Mouse (Mus musculus) 416B (cell line): ENCODE results near the gene Cmc2.

Experiments
- DNase-seq: peaks from one replicate; pipeline ENCODE4 v3.0.0; 2011; ENCODE audit warnings: low read depth

Gene Cmc2

DNA sequence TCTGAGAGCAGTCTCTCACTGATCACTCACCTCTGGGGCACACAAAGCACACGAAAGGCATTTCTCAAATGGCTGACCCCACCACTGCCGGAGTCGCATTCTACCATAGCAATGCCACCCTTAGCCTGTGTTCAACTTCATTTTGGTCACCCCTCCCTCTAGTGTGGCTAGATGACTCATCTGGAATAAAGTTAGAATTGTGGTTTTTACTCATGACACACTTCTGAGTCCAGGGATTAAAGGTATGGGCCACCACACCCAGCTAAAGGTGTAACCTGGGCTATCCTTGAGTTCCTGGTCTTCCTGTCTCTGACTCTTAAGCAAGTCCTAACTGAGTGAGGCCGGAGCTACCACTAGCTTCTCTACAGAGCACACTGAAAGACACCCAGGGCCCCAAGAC is 15.4 kb downstream of the Cmc2 start:
- peak; percentile 85 for DNase-seq

DNA sequence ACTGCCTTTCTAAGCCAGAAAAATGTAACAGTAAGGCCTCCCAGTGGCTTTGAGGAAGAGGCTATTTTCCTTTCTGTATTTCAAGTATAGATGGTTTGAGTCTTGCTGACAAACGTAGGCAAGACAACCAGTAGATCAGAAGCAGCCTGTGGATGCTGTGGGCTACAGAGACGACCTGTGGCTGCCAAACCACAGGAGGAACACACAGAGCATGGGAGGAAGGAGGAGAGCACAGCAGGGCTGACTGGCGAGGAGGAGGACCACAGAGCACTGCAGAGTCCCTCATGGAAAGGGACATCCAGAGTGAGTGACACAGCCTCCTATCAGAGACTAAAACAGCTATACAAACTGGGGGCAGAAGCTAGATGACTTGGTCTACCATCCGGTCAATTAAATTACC is 16.0 kb downstream of the Cmc2 start:
- peak; percentile 77 for DNase-seq

DNA sequence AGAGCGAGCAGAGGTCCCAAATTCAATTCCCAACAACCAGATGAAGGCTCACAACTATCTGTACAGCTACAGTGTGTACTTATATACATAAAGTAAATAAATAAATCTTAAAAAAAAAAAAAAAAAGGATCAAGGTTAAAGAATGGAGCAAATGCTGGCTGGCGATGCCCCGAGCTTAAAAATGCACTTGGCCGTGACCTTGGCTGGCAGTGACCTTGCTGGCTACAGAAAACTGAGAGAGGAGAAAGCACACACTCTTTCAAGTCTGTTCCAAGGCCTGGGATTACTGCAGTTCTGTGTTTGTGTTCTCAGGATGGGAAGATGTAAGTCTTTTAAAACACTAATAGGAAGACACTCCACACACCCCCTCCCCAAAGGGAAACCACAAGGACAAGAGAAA is 16.5 kb downstream of the Cmc2 start:
- DNase-seq, result no peak

DNA sequence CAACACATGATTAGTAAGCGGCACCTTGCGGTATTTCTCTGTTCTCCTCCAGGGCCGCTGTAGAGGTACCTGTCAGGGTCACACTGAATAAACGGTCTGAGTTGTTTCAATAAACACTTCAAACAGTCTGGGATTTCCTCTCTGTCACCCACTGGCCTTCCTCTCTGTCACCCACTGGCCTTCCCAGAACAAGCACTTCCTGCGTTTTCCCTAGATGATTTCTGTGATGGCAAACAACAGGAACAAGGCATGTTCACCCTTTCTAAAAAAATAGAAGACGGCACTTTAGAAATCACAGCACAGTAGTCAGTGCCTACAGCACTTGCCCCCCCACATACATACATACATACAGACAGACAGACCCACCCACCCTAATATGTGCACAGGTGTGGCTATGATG is 25.7 kb downstream of the Cmc2 start:
- no peak for DNase-seq

DNA sequence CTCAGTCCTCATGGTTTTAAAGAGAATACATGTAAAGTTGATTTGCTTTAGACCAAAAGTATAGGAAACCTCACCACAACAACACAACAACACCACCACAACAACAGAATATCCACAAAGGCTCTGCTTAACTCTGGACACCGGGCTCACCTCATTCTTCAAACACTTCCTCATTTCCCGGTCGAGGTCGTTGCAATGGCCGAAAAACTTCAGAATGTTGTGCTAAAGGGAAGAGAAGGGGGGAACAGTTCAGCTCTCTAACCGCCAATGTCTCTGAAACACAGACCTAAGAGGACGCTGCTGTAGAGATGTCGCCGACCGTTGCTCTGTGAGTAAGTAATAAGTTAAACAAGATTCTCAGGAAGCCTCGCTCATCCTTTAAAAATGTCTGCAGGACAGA is 27.3 kb downstream of the Cmc2 start:
- no peak for DNase-seq

DNA sequence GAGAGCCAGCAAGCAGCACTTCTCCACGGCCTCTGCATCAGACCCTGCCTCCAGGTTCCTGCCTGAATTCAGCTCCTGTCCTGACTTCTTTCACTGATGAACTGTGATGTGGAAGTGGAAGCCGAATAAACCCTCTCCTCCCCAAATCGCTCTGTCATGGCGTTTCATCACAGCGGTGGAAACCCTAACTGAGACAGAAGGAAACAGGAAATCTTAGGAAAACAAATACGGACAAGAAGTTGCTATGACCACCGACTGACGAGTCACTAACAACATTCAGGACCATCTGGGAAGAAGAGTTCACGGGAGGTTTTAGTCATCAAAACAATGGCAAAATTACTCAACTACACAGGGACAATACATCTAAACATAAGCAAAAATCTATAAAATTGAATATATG is 28.6 kb downstream of the Cmc2 start:
- peak; percentile 70 for DNase-seq

DNA sequence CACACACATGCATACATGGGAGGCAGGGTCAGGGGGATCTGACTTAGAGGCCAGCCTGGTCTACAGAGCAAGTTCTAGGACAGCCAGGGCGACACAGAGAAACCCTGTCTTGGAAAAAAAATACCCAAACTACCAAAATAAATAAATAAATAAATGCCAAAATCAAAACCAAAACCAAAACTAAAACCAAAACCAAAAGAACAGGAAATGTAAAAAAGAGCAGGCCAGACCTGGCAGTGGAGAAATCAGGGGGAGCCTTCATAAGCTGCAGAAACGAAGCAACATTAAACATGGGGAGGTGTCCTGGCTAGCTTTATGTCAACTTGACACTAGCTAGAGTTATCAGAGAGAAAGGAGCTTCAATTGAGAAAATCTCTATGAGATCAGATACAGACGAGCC is 29.1 kb downstream of the Cmc2 start:
- DNase-seq, result no peak

DNA sequence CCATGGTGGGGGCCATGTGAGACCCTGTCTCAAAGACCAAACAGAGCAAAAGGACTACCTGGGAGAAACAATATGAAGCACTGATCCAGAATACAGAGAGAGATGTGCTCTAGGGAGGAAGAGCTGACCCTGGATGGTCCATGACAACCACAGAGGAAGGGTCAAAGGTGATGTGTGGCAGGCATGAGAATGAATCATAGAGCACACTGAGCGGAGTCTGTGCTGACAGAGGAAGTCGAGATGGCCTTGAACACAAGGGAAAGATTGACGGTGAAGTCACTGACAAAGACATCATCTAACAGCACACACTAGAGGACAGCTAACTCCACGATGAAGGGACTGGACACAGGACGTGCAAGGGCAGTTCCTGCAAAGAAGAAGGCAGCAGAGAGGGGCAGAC is 29.8 kb downstream of the Cmc2 start:
- DNase-seq, result peak; percentile 83

DNA sequence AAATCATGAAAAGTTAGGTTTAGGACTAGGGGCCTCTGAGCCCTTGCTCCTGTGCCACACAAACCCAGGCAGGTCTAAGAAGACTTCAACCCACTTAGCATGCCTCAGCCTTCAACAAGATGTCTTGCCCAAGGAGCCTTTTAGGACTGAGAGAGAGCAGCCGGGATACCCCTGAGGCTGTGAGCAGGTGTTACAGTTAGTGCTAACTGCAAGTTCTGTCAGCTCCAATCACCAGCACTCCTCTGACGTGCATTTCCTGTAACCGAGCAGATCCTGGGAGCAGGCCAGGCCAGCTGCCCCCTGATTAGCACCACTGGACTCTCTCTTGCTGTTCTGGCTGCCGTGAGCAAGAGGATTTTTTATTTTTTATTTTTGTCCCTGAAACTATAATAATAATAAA is 33.4 kb downstream of the Cmc2 start:
- DNase-seq, result no peak

DNA sequence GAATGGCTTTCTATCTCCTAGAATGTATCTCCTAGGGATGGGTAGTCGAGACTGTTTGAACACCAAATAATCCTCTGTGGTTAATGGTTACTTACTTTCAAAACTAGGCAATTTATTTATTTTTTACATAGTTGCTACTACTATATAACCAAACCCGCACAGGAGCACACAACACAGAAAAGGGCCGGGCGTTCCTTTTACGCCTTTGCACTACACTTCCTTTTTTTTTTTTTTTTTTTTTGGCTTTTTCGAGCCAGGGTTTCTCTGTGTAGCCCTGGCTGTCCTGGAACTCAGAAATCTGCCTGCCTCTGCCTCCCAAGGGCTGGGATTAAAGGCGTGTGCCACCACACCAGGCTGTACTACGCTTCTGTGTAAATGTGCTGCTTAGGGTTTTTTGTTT is 39.9 kb downstream of the Cmc2 start:
- DNase-seq, result no peak

DNA sequence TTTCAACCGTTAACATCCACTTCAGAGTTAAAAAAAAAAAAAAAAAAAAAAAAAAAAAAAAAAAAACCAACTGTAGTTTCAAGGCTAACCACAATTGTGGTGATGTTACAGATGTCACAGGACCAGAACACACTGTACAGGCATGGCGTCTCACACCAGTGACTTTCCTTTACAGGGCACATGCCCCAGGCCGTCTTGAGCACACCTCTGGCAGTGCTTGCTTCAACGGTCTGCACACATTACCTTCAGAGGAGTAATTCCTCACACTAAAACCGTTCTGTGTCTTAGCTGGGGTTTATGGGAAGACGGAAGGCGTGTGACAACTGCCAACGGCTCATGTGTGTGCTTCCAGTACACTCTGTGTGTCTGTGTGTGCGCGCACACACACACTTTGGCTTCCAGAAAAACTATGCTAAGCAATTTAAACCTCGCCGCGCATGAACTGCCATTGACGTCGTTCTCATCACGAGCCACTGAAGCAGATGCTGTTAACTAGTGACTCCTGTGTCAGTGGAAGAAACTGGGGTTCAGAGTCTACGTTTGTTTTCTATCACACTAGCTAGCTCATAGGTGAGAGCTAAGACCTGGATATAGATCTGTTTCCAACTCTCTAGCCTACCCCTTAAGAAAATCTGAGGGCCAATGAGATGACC is 45.3 kb downstream of the Cmc2 start:
- peak; percentile 28 for DNase-seq

DNA sequence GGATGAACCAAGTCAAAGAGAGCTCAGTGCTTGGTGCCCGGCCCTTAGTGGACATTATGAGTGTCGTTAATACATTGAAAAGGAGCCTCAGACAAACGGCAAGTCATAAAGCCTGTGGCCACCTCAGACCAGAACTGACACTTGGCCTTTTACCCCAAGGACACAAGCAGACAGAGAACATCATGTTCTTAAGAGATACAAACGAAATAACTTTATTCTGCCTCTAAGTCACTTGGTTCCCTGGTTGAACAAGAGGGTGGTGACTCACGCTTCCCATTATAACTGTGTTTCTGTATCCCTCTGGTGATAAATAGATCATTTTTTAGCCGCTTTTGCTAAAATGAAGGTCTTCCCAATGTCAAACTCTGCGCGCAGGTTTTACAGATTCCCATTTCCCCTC is 47.3 kb downstream of the Cmc2 start:
- DNase-seq, result no peak

DNA sequence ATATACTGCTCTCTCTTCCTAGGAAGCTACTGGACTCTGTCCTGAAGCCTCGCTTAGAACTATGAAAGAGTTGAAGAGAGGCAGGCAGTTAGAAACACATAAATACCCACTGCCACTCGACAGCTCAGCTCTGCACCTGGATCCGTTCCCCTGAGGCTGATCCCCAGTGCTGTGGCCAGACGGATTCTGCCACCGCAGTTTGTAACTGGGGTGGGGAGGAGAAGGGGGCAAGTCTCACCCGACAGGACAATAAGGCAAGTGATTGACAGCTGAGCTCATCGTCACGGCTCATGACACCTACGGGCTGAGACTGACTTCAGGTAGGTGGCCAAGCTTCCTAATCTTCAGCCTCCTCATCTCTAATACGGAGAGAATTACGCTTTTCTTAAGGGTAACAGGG is 47.7 kb downstream of the Cmc2 start:
- DNase-seq, result no peak

DNA sequence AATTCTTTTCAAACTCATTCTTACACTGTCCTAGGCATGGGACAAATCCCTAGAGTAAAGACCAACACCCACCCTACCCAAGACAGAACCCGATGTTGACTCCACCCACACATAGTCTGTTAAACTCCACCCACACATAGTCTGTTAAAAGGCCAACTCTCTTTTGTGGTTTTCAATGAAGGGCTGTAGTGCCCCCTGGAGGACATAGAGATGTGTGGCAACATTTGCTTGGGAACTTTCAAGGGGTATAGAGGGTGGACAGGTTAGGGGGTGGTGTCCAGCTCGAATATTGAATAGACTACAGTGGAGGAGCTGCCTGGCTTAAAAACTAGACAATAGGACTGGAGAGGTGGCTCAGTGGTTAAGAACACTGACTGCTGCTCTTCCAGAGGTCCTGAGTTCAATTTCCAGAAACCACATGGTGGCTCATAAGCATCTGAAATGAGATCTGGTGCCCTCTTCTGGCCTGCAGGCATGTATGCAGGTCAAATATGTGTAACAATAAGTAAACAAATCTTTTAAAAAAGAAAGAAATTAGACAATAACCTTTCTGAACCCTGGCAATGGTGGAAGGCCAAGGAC is 48.4 kb downstream of the Cmc2 start:
- DNase-seq, result peak; percentile 65

DNA sequence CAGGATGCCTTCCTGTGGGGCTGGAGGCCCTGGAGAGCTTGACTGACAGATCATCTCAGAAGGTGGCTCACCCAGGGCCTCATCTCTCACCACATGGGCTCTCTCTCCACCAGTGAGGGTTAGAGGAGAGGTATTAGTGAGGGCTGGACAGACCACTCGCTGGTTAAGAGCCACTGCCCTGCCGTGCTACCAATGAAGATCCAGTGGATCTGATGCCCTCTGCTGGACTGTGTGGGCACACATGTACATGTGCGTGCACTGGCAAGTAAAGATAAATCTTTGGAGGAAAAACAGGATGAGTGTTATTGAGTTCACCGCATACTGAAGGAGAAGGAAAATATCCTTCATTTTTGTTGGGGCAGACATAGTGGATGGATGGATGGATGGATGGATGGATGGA is 52.6 kb downstream of the Cmc2 start:
- peak; percentile 64 for DNase-seq

DNA sequence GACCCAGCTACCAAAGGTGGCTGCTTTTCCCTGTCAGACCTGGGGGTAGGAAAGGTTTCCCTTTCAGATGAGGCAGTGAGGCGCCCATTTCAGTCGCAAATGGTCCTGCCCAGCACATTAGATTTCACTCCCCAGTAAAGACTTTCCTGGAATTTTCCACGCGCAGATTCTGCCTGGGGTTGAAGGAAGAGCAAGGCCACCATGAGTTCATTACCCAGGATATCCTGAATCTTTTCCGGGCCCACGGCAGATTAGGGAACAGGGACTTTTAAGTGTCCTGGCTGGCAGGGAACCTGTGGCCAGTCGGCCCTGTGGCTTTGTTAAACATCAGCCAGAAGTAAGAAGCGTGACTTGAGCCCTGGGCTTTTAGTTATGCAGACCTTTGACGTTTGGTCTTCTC is 53.9 kb downstream of the Cmc2 start:
- no peak for DNase-seq

DNA sequence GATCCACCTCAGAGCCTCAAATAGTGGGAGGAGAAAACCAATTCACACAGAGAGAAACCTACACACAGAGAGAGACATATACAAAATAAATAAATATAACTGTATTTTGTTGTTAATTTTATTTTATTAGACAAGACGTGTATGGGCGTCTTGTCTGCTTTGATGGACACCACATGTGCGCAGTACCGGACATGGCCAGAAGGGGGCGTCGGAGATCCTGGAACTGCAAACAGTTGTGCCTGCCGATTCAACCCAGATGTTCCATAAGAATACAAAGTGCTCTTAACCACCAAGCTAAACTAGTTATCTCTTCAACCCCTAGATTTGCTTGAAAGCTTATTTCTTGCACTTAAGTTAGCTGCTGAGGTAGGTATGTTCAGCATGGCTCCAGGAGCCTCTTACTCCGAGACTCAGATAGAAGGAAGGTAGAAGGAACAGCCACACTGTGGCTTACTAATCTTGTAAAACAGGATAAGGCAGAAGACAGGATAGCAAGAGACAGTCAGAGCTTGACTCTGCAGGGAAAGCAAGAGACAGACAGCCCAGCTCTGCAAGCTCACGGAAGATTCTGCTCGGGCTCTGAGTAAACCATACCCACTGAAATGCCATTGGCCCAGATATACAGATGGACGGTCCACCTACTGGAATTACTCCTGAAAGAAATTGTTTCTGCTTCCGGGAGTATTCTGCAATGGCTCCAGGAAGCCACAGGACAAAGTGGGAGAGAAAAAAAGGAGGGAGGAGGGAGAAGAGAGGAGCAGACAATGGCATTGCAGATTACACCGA is 54.9 kb downstream of the Cmc2 start:
- peak; percentile 68 for DNase-seq

DNA sequence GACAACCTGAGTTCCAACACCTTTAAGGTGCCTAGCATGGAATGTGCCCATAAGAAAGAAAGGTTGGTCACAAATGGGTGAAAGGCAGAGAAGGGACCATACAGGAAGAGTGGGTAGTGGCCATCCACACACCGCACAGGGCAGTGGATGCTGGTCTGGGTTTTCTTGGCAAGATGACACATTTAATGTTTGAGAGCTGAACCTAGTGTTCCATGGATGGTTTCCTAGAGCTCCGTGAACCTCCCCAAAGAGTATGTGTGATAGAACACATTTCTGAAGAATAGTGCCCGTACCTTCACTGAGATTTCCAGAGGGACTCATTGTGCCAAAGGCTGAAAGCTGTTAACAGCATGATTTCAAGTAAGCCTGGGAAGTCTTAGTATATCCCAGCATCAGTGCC is 56.7 kb downstream of the Cmc2 start:
- no peak for DNase-seq

DNA sequence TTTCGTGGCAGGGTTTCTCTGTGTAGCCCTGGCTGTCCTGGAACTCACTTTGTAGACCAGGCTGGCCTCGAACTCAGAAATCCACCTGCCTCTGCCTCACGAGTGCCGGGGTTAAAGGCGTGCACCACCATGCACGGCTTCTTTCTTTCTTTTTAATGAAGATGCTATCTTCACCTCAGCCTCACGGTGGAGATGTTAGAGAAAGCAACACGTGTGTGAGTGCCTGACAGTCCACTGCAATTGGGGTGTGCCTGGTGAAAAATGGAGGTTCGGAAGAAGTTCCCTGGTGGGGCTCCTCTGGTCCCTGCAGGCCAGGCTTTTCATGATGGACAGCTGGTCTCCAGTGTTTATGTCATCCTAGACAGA is 57.2 kb downstream of the Cmc2 start:
- DNase-seq, result no peak

DNA sequence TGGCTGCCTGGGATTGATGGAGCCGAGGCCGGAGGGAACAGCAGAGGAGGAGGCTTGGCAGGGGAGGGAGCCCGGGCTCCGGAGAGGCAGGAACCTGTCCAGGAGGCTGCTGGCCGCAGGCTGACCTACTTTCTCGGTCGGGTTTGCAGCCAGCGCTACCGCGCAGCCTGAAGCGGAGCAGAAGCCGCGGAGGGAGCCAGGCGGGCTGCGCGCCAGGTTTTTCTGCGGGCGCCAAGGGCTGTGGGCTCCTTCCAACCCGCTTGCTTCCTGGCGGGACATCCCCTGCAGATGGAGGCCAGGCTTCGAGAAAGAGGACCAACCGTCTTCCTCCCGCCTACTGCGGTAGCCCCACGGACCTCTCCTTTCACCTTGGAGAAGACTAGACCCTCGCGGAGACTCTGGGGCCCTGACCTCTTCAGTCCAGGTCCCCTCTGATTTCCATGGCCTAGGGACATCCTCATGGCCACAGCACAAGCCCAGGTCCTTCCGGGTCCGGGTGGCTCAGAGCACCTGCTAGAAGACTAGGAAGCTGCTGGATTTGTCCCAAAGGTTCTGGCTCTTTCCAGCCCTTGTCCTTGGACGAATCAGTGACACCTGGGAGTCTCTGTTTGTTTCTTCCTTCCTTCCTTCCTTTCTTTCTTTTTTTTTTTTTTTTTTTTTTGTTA is 57.8 kb downstream of the Cmc2 start:
- DNase-seq, result no peak

DNA sequence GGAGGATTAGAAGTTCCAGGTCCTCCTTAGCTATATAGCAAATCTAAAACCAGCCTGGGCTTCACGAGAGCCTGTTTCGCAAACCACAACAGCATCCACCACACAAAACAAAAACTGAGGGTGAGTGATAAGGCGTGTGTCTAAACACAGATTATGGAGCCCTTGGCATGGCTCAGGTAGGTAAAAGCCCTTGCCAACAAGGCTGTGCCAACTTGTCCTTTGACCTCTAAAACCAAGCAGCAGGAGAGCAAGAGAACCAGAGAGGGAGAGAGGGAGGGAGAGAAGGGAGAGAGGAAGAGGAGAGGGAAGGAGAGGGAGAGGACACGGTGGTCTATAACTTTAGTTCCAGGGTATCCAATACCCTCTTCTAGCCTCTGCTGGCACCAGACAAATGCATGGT is 59.1 kb downstream of the Cmc2 start:
- no peak for DNase-seq

DNA sequence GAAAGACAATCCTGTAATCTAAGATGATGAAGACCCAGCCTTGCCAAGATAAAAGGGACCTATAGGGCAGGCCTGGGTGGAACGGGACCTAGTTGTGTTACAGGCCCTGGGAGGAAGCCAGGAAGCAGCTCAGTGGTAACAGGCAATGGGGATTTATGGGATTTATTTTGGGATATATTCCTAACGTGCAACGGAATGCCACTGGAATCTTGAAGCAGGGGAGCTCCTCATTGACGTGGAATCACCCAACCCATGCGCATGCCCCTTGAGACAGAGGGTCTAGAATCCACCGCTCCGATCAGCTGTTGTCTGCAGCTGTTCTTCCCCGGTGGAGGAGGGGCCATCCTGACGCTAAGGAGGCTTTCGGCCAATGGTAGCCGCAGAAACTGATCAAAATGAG is 69.2 kb downstream of the Cmc2 start:
- DNase-seq, result no peak

DNA sequence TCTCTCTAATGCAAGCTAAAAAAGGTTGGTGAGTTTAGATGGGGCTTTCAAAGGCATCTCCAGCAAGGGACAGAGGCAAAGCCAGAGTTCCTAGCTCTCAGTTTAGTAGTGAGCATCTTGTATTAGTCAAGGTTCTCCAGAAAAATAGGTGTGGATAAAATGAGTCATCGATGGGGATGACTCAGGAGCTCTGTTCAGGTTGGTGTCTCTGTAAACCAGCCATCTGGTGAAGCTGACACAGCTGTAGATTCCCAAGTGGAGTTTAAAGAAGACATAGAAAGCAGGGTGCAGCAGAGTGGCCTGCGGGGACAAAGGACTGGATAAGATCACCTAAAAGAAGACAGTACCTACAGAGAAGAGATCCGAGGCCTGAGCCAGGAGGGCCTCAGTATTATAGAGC is 73.2 kb downstream of the Cmc2 start:
- no peak for DNase-seq
